ENCODE assay signal across 8 mouse cellular contexts in genomic region chr15:12371183-12371582, GRCm38 (mm10). TPM values are rescaled to one million over a fixed set of nuclear protein-coding genes. Genes with fewer than 3 reads are reported as not detected.
DNase-seq lines count a peak whose midpoint lies in the region; ATAC-seq and TF ChIP-seq lines count a peak whose summit lies in the region.

No protein-coding gene starts in this region.

- 5% methylated on average over 8 of the region's 8 CpGs for WGBS in forebrain, postnatal 0 days
- WGBS in hindbrain, embryonic 16.5 days, result 7% methylated on average over 8 of the region's 8 CpGs

- no peak overlapping the region for H3K9ac ChIP-seq in forebrain, postnatal 0 days
- H3K9ac ChIP-seq in hindbrain, embryonic 16.5 days (ENCODE audit: low read depth, low read length), result no peak overlapping the region

- no peak overlapping the region for H3K4me2 ChIP-seq in forebrain, postnatal 0 days (ENCODE audit: low read depth)
- no peak overlapping the region for H3K4me2 ChIP-seq in hindbrain, embryonic 16.5 days (ENCODE audit: low read length)

- peak; percentile 91 for TF ChIP-seq CTCF in forebrain, postnatal 0 days (IDR thresholded peaks at IDR 0.05; ENCODE audit: low read depth)

- peaks cover 13% of the 10 kb centered on the region for H3K4me1 ChIP-seq in forebrain, postnatal 0 days (ENCODE audit: insufficient read depth)
- peaks cover 20% of the 10 kb centered on the region for H3K4me1 ChIP-seq in hindbrain, embryonic 16.5 days (ENCODE audit: control insufficient read depth, insufficient read depth, low read depth, low read length)

- no peaks in the 10 kb centered on the region for H3K27me3 ChIP-seq in forebrain, postnatal 0 days (ENCODE audit: insufficient read depth, low read length)
- H3K27me3 ChIP-seq in hindbrain, embryonic 16.5 days (replicated peaks; ENCODE audit: control insufficient read depth, insufficient read depth, low read length), result no peaks in the 10 kb centered on the region

- H3K4me3 ChIP-seq in forebrain, postnatal 0 days (ENCODE audit: low read depth, low read length), result no peak overlapping the region
- no peak overlapping the region for H3K4me3 ChIP-seq in hindbrain, embryonic 16.5 days (ENCODE audit: low read length)

- H3K27ac ChIP-seq in forebrain, postnatal 0 days (ENCODE audit: low read depth, low read length), result no peak overlapping the region
- no peak overlapping the region for H3K27ac ChIP-seq in hindbrain, embryonic 16.5 days (ENCODE audit: low read depth, low read length)

- no peaks in the 10 kb centered on the region for H3K9me3 ChIP-seq in forebrain, postnatal 0 days (ENCODE audit: low read length)
- no peaks in the 10 kb centered on the region for H3K9me3 ChIP-seq in hindbrain, embryonic 16.5 days (ENCODE audit: control insufficient read depth, low read length)

- ATAC-seq in forebrain, postnatal 0 days, result peak; percentile 67
- ATAC-seq in hindbrain, embryonic 16.5 days, result peak; percentile 63
- ATAC-seq in megakaryocyte progenitor cell, adult 5-6 weeks (replicated peaks; ENCODE audit: poor library complexity), result peak; percentile 58

- H3K36me3 ChIP-seq in forebrain, postnatal 0 days (ENCODE audit: insufficient read depth), result no peaks in the 10 kb centered on the region
- H3K36me3 ChIP-seq in hindbrain, embryonic 16.5 days (ENCODE audit: control insufficient read depth, insufficient read depth, low read length), result no peaks in the 10 kb centered on the region

- DNase-seq in ovary, postnatal 14 days (ENCODE audit: low spot score), result peak; percentile 63
- DNase-seq in ovary, postnatal 10 days (ENCODE audit: low spot score), result no peak
- peak; percentile 77 to 81 for DNase-seq in cerebellum, adult 18-20 months
- DNase-seq in forebrain, postnatal 0 days, result peak; percentile 88
- DNase-seq in left cerebral cortex, adult 11 months (ENCODE audit: low spot score), result peak; percentile 40
- peak; percentile 53 to 66 for DNase-seq in right cerebral cortex, postnatal 36 days (ENCODE audit: low spot score in 2 of 2)

RNA-seq across cellular contexts. Expression of gene 1810049J17Rik, which starts 49.5 kb away (rescaled TPM):
- total RNA-seq in forebrain, postnatal 0 days (2014; rRNA removed), result not detected in 2 replicates
- polyA plus RNA-seq in forebrain, postnatal 0 days (2015; fragmentation: Nextera tagmentation; extraction: Ambion mirVana), result 0.72 and 2.1 TPM in 2 replicates
- polyA plus RNA-seq in hindbrain, embryonic 16.5 days (2015; fragmentation: Nextera tagmentation; extraction: Ambion mirVana), result 0.62 and 1.1 TPM in 2 replicates
- total RNA-seq in megakaryocyte progenitor cell, adult 5-6 weeks (2015), result not detected in 2 replicates
- total RNA-seq in megakaryocyte progenitor cell, adult 5-6 weeks (2017), result 0.58 TPM in 1 of 2 replicates, not detected in the other

RNA-seq across cellular contexts. Expression of gene Golph3, which starts 49.9 kb away (rescaled TPM):
- 78.5 and 106 TPM in 2 replicates for total RNA-seq in forebrain, postnatal 0 days (2014; rRNA removed)
- polyA plus RNA-seq in forebrain, postnatal 0 days (2015; fragmentation: Nextera tagmentation; extraction: Ambion mirVana), result 45.0 and 51.3 TPM in 2 replicates
- polyA plus RNA-seq in hindbrain, embryonic 16.5 days (2015; fragmentation: Nextera tagmentation; extraction: Ambion mirVana), result 64.2 and 66.1 TPM in 2 replicates
- total RNA-seq in megakaryocyte progenitor cell, adult 5-6 weeks (2015), result 110 and 118 TPM in 2 replicates
- total RNA-seq in megakaryocyte progenitor cell, adult 5-6 weeks (2017), result 86.6 and 94.4 TPM in 2 replicates
